Mouse (Mus musculus) right cerebral cortex, postnatal 10 days (tissue): ENCODE measurements at regions not wholly inside any gene's neighbourhood (a gene's known extent, or its start where the extent isn't known, plus 50 kb on each side); places are given as distances from the start of the nearest gene placed in this dataset.
"Not testable (repeated sequence)": the region's sequence is repeated elsewhere in the genome, so short reads cannot be mapped to it uniquely, and the experiment has no call there.

Experiments used
- DNase-seq, 2 experiments: peaks; one replicate each; pipeline ENCODE4 v3.0.0; 2021; ENCODE audit warnings: low spot score in 2 of 2

- DNase-seq: no peak
These were observed 52.2 kb upstream of the Nmd3 start for GRCm38 (mm10) chr3:69669541-69669940.

DNA sequence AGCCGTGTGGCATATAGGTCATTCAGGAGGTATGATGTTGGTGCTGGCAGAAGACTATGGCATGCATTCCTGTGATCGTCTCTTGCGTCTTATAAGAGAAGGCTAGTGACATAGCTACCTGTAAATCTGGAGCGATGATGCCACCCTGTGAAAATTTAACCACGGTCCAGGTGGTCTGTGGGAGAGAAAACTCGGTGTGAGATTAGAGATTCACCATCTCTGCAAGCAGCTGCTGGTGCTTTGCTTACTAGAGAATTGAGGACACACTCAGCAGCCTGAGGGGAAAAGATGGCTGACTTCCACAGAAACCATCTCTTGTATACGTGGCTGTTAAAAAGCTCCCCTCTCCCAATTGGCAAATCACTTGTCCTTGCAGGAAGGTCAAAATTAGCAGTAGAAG, 54.0 kb upstream of the Nmd3 start:
- peak in 1 of 2 experiments; percentile 23 for DNase-seq

DNA sequence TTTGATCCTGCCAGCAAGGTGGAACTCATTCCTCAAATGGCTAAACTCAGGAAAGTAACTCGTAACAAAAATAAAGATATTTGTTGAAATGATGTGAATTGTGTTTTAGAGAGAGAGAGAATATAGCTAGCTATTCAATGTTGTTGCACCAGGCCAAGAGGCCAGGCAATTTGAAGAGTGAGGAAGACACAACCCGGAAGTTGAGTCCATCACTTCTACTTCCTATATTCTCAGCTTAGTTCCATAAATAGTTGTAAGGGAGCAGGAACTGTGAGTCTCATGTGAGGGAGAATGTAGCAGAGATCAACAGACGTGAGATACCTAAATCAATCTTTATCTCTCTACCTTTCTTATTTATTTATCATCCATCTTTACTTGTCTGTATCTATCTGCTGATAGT, 54.4 kb upstream of the Nmd3 start:
- no peak for DNase-seq

- no peak for DNase-seq
These were observed 57.5 kb upstream of the Nmd3 start for GRCm38 (mm10) chr3:69664277-69664676.

GRCm38 (mm10) chr3:69658185-69658584, 59.4 kb upstream of the B3galnt1 start:
- no peak for DNase-seq

GRCm38 (mm10) chr3:69657570-69657969, 58.8 kb upstream of the B3galnt1 start:
- DNase-seq: no peak

DNA sequence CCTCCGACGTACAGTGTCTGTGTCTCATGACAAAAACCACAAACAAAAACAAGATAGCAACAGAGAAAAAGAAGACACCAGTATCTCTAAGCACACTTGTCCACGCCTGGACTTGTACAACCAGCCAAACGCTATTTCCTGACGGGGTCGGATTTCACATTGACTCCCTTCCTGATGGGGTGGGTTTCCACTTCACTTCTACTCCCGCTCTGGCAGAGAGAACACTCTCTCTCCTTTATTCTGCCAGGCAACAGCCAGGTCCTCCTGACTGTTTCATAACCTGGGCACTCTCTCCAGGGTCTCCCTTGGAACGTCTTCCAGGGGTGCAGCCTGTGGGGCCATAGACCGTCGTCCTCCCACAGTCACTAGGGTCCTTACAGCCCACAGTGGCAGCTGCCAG, 56.9 kb upstream of the B3galnt1 start:
- not testable (repeated sequence) for DNase-seq

DNA sequence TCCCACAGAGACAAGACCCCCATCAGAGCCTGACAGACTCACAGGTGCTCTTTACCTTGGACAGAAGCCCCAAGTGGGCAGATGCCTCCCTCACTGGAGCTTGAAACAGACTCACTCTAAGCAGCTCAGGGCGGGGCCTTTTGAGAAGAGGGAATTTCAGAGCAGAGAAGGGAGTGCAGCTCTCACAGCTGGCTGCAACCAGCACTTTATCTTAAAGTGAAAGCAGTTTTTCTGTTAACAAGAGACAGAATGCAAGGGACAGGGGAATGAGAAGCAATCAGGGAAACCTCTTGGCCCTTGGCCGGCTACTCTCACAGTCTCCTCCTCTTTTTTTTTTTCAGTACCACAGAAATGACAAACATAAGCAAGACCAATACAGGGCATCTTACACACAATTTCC, 56.2 kb upstream of the B3galnt1 start:
- DNase-seq: no peak

GRCm38 (mm10) chr3:69653361-69653760, 54.6 kb upstream of the B3galnt1 start:
- DNase-seq: not testable (repeated sequence)

DNA sequence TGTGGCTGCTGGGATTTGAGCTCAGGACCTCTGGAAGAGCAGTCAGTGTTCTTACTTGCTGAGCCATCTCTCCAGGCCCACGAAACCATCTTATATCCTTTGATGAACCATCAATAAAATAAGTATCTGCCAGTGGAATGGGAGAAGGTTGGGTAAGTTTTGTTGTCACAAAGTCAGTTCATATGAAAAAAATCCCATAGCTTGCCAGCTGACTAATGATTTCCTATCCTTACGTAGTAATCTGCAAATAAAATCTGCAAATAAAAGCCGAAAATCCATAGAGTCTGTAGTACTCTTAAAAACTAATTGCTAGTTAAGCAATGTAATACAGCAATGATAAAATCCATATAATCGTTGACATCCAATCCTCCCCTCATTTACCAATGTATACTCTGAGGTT, 50.8 kb upstream of the B3galnt1 start:
- DNase-seq: no peak
